Mouse (Mus musculus) ES-Bruce4 (cell line): ENCODE measurements at regions not wholly inside any gene's neighbourhood (a gene's known extent, or its start where the extent isn't known, plus 50 kb on each side); places are given as distances from the start of the nearest gene placed in this dataset.

Experiments
- H3K27ac ChIP-seq: 2 replicates; pipeline ENCODE4 v1.5.1; 2012; ENCODE audit warnings: low read length, inconsistent platforms; ENCODE audit not compliant: insufficient read depth
- H3K27me3 ChIP-seq: 2 replicates; pipeline ENCODE4 v1.6.1; 2012; ENCODE audit warnings: mild to moderate bottlenecking, low read length, inconsistent platforms; ENCODE audit not compliant: control insufficient read depth, poor library complexity, insufficient read depth, severe bottlenecking
- H3K36me3 ChIP-seq: 2 replicates; pipeline ENCODE4 v1.6.1; 2012; ENCODE audit warnings: inconsistent platforms, mild to moderate bottlenecking, low read length, moderate library complexity; ENCODE audit not compliant: control insufficient read depth, poor library complexity, insufficient read depth, severe bottlenecking
- H3K4me1 ChIP-seq: one replicate; pipeline ENCODE4 v1.8.1; 2011; ENCODE audit warnings: low read length; ENCODE audit not compliant: control insufficient read depth, insufficient read depth
- H3K4me3 ChIP-seq: 2 replicates; pipeline ENCODE4 v1.5.1; 2011; ENCODE audit warnings: low read depth, mild to moderate bottlenecking, low read length
- H3K9ac ChIP-seq: 2 replicates; pipeline ENCODE4 v1.6.1; 2012; ENCODE audit warnings: low read depth, mild to moderate bottlenecking, inconsistent platforms; ENCODE audit not compliant: poor library complexity, severe bottlenecking
- H3K9me3 ChIP-seq: replicated peaks from 2 replicates; pipeline ENCODE4 v1.6.1; 2012; ENCODE audit warnings: mild to moderate bottlenecking, low read length, inconsistent platforms; ENCODE audit not compliant: control insufficient read depth, poor library complexity, insufficient read depth, severe bottlenecking
- CTCF ChIP-seq: IDR thresholded peaks from one replicate; pipeline ENCODE4 v1.8.1; 2011; ENCODE audit warnings: low read depth, low read length
- EP300 ChIP-seq: IDR thresholded peaks from 2 replicates; pipeline ENCODE4 v1.6.1; 2011; ENCODE audit warnings: low read depth, low read length; ENCODE audit not compliant: insufficient read depth
- POLR2A ChIP-seq: IDR thresholded peaks from one replicate; pipeline ENCODE4 v1.8.1; 2011; ENCODE audit warnings: low read length; ENCODE audit not compliant: insufficient read depth

DNA sequence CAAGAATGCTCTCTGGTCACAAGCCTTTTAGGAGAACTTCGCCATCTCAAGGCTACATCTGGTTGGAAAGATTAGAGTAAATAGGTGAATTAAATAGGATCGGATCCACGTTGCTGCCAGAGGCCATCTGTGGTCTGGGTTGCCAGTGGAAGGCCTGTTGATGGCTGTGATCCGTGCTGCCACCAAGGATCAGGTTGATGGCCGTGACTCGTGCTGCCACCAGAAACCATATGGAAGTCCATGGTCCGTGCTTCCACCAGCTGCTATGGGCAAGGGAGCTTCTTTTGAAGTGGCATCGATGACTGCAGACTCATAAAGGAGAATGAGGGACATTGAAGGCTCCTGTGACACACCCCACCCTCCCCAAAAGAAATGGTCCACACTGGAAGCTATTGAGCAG is 79.6 kb downstream of the Atp1a1 start:
- H3K4me3 ChIP-seq, result no peak overlapping the region
- no peaks in the 10 kb centered on the region for H3K9me3 ChIP-seq
- no peak overlapping the region for H3K27ac ChIP-seq
- H3K36me3 ChIP-seq, result no peaks in the 10 kb centered on the region
- no peak for TF ChIP-seq CTCF
- no peak for TF ChIP-seq EP300
- H3K9ac ChIP-seq, result no peak overlapping the region
- H3K4me1 ChIP-seq, result peaks cover 2% of the 10 kb centered on the region
- H3K27me3 ChIP-seq, result no peaks in the 10 kb centered on the region

DNA sequence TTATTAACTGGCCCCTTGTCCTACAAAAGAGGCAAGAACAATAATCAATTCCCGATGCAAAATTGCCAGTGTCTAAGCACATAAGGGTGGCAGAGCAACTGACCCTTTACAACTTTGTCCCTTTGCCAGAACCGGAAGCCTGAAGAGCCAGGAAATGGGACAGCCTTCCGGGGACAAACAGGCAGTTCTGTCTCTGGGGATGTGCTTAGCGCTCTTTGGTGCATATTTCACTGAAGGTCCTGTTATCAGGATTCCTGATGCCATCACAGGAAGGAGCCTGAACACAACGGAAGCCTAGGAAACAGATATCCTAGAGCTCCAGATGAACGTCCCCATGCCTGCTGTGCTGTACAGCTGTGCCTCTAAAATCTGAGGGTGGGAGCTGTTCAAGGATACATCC is 80.0 kb downstream of the Atp1a1 start:
- no peak overlapping the region for H3K9ac ChIP-seq
- no peaks in the 10 kb centered on the region for H3K27me3 ChIP-seq
- no peak overlapping the region for H3K4me3 ChIP-seq
- peaks cover 2% of the 10 kb centered on the region for H3K4me1 ChIP-seq
- no peak overlapping the region for H3K27ac ChIP-seq
- no peaks in the 10 kb centered on the region for H3K36me3 ChIP-seq
- H3K9me3 ChIP-seq, result no peaks in the 10 kb centered on the region
- TF ChIP-seq CTCF, result no peak
- no peak for TF ChIP-seq POLR2A
- TF ChIP-seq EP300, result no peak

DNA sequence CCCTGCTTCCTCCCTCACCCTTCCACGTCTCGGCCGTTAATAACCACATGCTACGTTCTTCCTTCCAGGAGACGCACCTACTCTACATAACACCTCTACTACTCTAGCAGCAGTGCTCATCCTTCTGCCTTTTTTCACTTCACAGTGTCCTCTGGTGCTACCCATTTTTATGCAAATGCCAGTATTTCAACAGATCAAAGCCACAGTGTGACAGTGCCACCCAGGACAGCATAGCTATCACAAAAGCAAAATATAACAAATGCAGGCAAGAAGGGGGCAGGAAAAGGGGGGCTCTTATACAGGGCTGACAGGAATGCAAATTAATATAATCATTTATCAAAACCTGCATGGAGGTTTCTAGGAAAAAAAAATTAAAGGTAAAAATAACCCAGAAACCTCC is 81.2 kb downstream of the Atp1a1 start:
- Histone ChIP-seq H3K4me3 (no peak overlapping the region), H3K9me3 (no peaks in the 10 kb centered on the region), H3K9ac (no peak overlapping the region), H3K27me3 (no peaks in the 10 kb centered on the region), H3K4me1 (peaks cover 2% of the 10 kb centered on the region), H3K27ac (no peak overlapping the region), H3K36me3 (no peaks in the 10 kb centered on the region)
- TF ChIP-seq CTCF, result no peak
- no peak for TF ChIP-seq POLR2A
- no peak for TF ChIP-seq EP300

DNA sequence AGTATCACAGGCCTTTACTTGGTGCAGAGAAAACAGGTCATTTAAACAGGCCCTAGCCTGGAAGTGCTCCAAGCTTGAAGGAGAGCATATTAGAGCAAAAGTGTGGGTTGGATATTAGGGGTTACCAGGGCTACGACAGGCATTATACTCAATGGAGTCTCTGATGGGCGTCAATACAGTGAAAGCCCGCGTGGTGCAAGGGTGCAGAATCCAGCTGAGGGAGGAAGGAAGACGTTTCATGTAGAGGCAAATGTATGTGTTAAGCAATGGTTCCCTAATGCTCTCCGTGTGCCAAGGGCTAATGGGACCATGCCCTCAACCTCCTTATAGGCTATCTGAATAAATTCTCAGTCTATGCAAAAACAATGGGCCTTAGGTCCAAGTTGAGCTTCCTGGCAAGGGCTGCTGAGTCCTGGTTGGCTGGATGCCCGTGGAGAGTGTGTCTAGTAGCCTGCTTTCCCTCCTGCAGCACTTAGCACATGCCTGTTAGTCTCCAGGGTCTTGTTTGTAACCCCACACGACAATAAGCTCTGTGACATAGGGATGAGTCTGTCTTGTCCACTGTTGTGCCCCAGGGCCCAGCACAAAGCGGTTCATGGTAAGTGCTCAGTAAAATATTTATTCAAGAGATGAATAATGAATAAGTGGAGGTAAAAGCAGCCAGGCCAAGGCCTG is 82.1 kb downstream of the Atp1a1 start:
- no peaks in the 10 kb centered on the region for H3K36me3 ChIP-seq
- H3K9ac ChIP-seq, result no peak overlapping the region
- TF ChIP-seq CTCF (no peak), EP300 (no peak), POLR2A (no peak)
- H3K27ac ChIP-seq, result no peak overlapping the region
- no peak overlapping the region for H3K4me3 ChIP-seq
- H3K9me3 ChIP-seq, result no peaks in the 10 kb centered on the region
- peaks cover 4% of the 10 kb centered on the region for H3K4me1 ChIP-seq
- no peaks in the 10 kb centered on the region for H3K27me3 ChIP-seq

DNA sequence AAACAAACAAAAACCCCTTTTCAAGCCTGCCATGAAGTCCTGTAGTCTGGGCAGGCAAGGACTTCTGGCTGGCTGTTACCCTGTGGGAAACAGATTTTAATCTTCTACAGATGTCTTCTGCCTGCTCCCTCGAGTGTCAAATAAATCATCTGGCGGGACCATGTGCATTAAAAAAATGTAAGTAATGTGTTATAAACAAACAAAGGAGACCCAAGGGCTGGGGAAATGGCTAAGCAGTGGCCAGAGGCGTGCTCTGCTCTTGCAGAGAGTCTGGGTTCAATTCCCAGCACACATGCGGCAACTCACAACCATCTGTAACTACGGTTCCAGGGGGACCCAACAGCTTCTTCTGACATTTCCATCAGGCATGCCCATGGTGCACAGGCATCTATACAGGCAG is 83.3 kb downstream of the Atp1a1 start:
- Histone ChIP-seq H3K9ac (no peak overlapping the region), H3K9me3 (no peaks in the 10 kb centered on the region), H3K36me3 (no peaks in the 10 kb centered on the region), H3K27me3 (no peaks in the 10 kb centered on the region), H3K4me3 (no peak overlapping the region), H3K4me1 (peaks cover 11% of the 10 kb centered on the region), H3K27ac (no peak overlapping the region)
- TF ChIP-seq EP300, result no peak
- TF ChIP-seq CTCF, result no peak
- no peak for TF ChIP-seq POLR2A

DNA sequence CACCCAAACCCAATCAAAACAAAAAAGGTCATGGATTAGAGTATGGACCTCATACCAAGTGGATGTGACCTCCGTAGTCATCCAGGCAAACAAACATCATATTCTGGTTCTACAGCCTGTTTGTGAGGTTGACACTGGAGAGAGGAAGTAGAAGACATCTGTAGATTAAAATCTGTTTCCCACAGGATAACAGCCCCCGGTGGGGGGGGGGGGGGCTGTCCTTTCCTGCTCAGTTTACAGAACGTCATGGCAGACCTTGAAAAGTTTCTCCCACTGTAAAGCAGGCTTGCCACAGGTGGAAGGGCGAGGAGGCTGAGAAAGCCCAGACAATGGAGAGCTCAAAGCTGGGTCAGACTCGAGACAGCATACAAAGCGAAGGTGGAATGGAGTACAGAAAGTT is 84.4 kb downstream of the Atp1a1 start:
- Histone ChIP-seq H3K27ac (no peak overlapping the region), H3K4me3 (no peak overlapping the region)
- no peak for TF ChIP-seq CTCF

More for the DNA sequence above, 84.4 kb downstream of the Atp1a1 start:
- H3K9ac ChIP-seq, result no peak overlapping the region
- H3K36me3 ChIP-seq, result no peaks in the 10 kb centered on the region
- no peaks in the 10 kb centered on the region for H3K27me3 ChIP-seq
- no peaks in the 10 kb centered on the region for H3K9me3 ChIP-seq
- H3K4me1 ChIP-seq, result peaks cover 11% of the 10 kb centered on the region
